Mouse (Mus musculus) layer of hippocampus, adult 2 months (tissue): ENCODE results near the gene Acadl. TPM values are rescaled to one million over a fixed set of nuclear protein-coding genes. Genes with fewer than 3 reads are reported as not detected.

ENCODE experiments used
- DNase-seq, 2 experiments: peaks; one replicate each; pipeline ENCODE4 v3.0.0; 2022; ENCODE audit warnings: low spot score in 2 of 2
- H3K27ac ChIP-seq: fragments of 200-600 bp; 2 replicates; pipeline ENCODE4 v1.8.1; 2022
- H3K4me3 ChIP-seq: fragments of 200-600 bp; 2 replicates; pipeline ENCODE4 v1.8.1; 2022; ENCODE audit warnings: mild to moderate bottlenecking
- CTCF ChIP-seq: fragments of 200-600 bp; conservative IDR thresholded peaks from 2 replicates; pipeline ENCODE4 v1.8.1; 2022; ENCODE audit warnings: antibody characterized with exemption, mild to moderate bottlenecking, moderate library complexity
- total RNA-seq, 2 experiments: library from RNA; stranded (reverse); gene quantifications; 2 replicates each; pipeline ENCODE4 v1.2.3; 2021

The Acadl gene
- total RNA-seq, 2 experiments from 2014 or later, result 31.7 to 33.0 TPM

DNA sequence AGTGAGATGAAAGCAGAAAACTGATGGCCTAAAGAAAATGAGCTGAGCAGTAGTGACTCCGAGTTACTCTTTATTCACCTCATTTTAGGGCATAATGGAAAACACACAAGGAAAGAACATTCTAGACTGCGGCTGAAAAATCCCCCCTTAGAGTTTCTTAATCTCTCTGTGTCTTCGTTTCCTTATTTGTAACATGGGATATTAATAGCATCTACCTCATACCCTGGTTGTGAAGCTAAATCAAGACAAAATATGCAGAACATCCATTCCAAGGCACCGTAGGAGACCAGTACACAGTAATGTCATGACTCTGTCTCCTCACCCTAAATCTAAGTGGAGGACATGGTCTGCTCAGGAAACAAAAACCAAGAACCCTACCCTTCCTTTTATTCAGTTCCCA is 2.6 kb upstream of the Acadl start:
- TF ChIP-seq CTCF, result no peak
- Histone ChIP-seq H3K4me3 (no peak overlapping the region), H3K27ac (no peak overlapping the region)
- no peak for DNase-seq

DNA sequence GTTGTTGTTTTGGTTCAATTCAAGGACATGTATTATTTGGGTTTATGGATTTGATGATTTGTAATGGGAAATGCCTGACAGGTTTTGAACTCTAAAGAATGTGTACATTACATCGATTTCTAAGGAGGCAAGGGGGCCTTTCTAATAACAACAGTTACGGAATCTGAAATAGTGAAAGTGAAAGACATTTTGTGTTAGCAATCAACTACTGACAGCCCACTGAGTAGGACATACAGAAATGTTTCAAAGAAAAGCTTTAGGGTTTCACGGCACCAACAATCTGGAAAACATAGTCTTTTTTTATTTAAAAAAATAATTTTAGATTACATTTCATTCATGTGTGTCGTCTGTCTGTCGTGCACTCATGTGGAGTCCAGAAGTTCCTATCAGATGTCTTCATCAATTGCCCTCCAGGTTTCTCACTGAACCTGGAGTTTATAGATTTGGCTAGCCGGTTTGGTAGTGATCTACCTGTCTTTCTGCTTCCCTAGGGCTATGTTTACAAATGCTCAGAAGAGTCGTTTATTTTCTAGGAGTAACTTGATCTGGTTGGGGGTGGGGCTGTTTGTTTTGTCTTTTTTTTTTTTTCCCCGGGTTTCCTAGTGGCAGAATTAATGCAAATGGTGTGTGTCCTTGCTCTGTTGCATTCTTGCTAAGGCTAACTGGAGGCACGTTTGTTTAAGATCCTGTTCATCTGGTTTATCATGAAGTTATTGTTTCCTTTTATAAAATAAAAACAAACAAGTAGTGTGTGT is 841 bp upstream of the Acadl start:
- H3K4me3 ChIP-seq, result peak overlapping the region; percentile 78
- H3K27ac ChIP-seq, result peak overlapping the region; percentile 88; the same call in 1 of the 2 replicates
- no peak for DNase-seq
- no peak for TF ChIP-seq CTCF

DNA sequence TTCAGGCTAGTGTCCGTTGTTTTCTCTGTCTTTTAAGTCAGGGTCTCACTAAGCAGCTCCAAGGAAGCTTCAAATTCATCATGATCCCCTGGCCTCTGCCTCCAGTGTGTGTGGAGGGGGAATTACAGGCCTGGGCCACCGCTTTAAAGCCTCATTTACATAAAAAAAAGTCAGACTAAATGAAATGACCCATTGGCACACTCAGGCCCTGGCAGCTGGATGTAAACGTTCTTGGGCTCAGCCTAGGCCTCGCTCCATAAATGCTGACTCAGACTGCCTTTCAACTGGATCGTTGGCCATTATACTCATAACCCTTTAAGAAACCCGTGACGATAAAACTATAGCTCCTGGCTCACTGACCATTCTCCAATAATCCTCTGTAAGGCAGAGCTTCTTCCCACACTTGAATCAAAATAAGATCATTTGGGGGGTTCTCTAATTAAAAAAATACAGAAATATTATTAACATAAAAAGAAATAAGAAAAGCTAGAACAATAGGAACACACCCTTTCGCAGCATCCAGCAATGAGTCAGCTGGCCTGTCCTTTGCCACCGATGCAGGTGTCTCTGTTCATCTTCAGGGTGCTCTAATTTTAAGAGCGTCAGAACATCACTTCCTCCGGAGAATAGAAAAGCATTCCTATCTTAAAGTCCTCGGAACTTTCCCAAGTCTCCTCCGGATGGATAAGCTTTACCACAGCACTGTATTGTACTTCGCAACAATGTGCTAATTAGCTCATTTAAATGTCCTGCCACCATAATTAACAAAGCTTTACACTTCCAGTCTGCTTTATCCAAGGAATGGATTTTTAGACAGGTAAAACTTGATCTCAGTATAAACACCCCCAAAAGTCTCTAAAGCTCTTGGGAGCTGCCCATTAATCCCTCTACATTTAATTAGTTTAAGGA is 1.1 kb downstream of the Acadl start:
- no peak for DNase-seq
- Histone ChIP-seq H3K4me3 (peak overlapping the region; percentile 78), H3K27ac (peak overlapping the region; percentile 88)
- TF ChIP-seq CTCF, result no peak

DNA sequence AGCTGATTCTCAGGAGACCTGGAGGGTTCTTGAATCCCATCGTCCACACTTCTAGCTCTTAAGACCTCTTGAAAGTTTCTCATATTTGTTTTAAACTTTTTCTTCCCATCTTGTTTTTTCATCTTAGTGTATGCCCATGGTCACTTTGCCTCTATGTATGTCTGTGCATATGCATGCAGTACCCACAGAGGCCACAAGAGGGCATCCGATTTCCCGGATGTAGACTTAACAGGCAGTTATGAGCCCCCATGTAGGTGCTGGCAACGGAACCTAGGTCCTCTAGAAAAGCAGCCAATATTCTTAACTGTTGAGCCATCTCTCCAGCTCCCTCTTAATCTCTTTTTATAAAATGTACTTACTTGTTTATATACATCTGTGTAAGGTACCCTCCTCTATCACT is 15.6 kb downstream of the Acadl start:
- TF ChIP-seq CTCF, result peak; percentile 68
- DNase-seq, result no peak
- H3K27ac ChIP-seq, result no peak overlapping the region
- H3K4me3 ChIP-seq, result no peak overlapping the region

DNA sequence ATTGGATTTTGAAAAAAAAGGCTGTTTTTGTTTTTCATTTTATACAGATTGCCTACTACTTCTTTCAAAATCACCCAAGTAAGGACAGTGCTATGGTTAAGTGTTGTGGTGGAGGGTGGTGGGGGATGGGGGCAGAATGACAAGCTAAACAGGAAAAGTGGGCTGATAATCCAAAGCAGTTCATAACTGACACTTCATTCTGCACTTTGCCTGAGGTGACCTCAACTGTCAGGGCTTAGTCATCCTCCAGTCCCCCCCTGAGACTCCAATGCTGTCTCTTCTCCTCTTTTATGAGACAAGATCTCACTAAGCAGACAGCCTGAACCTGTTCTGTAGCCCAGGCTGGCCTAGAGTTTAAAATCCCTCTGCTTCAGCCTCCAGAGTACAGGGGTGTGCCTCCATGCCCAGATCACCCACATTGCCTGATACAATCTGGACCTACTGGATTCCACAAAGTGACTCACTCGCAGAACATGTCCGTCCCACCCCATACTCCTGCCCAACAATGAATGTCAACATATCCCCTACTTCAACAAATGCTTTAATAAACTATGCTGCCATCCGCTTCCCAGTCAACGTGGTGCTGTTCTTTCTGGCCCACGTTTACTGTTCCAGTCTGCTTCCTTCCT is 17.3 kb downstream of the Acadl start:
- no peak for TF ChIP-seq CTCF
- DNase-seq, result no peak
- H3K27ac ChIP-seq, result no peak overlapping the region
- H3K4me3 ChIP-seq, result no peak overlapping the region

DNA sequence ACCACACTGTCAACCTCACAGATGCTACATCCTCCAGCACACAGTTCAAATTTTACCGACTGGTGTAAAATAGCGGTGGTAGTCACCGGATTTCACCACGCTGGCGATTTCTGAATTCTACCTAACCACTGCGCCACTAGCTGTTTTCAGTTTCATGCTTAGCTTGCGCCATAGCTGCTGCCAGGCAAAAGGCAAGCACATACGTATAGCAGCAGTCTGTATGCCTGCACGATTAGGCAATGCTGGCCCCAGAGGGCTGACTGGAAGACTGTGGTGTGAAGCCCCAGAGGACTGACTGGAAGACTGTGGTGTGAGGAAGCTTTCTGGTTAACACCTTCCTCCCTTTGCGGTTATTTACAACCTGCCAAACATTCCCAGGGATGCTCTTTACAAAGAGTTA is 21.1 kb downstream of the Acadl start:
- Histone ChIP-seq H3K4me3 (no peak overlapping the region), H3K27ac (no peak overlapping the region)
- no peak for DNase-seq
- TF ChIP-seq CTCF, result no peak

DNA sequence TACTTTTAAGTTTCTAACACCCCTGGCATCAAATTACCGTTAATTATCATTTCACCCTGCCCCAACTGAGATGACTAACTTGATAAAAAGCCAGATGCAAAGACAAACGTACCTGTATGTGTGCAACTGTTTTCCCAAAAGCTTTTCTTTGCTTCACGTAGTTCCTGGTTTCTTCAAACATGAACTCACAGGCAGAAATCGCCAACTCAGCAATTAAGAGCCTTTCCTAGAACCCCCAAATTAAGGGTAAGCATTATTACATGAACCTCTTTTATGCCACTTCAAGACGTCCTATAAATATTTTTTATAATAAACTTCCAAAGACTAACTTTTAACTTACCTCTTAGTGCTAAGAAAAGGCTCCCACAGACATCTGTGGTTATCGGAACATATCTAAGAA is 21.6 kb downstream of the Acadl start:
- no peak for DNase-seq
- Histone ChIP-seq H3K4me3 (no peak overlapping the region), H3K27ac (no peak overlapping the region)
- TF ChIP-seq CTCF, result no peak

DNA sequence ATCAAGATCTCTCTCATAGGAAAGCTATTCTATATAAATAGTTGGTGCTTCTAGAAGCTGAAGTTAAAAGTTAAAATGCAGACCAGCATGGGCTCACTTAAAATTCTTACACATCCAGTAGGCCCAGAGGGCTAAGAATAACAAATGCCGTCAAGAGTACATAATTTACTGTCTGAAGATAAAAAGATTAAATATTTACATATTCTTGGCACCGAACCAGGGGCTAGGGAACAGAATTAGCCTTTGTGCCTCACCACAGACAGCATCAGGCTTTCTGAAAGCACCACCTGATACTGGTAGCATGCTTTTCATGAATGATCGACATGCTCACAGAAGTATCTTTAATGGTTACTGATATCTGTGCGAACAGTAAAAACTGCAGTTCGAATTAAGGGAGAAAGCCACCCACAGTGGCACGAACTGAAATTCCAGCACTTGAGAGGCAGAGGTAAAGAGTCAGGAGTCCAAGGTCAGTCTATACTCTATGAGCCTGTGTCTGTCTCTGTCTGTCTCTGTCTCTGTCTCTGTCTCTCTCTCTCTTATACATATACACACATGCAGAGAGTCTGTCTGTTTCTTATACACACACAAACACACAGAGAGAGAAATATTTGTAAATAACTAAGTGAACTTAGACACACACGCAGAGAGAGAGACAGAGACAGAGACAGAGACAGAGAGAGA is 23.2 kb downstream of the Acadl start:
- DNase-seq, result no peak
- Histone ChIP-seq H3K4me3 (no peak overlapping the region), H3K27ac (no peak overlapping the region)
- TF ChIP-seq CTCF, result no peak

DNA sequence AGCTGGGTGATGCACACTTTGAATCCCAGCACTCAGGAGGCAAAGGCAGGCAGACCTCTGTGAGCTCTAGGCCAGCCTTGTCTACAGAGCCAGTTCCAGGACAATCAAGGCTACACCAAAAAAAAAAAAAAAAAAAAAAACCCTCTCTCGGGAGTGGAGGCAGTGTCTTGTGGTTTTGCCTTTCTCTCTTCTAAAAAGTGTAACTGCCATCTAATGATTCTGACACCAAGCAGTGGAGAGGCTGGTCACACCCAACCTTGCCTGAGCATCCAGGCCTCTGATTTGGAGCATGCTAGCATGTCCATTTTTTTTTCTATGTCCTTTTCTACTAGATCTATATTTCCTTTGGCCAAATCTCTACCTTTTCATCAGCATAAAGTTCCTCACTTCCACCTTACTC is 23.9 kb downstream of the Acadl start:
- DNase-seq, result no peak
- Histone ChIP-seq H3K4me3 (no peak overlapping the region), H3K27ac (no peak overlapping the region)
- TF ChIP-seq CTCF, result no peak

DNA sequence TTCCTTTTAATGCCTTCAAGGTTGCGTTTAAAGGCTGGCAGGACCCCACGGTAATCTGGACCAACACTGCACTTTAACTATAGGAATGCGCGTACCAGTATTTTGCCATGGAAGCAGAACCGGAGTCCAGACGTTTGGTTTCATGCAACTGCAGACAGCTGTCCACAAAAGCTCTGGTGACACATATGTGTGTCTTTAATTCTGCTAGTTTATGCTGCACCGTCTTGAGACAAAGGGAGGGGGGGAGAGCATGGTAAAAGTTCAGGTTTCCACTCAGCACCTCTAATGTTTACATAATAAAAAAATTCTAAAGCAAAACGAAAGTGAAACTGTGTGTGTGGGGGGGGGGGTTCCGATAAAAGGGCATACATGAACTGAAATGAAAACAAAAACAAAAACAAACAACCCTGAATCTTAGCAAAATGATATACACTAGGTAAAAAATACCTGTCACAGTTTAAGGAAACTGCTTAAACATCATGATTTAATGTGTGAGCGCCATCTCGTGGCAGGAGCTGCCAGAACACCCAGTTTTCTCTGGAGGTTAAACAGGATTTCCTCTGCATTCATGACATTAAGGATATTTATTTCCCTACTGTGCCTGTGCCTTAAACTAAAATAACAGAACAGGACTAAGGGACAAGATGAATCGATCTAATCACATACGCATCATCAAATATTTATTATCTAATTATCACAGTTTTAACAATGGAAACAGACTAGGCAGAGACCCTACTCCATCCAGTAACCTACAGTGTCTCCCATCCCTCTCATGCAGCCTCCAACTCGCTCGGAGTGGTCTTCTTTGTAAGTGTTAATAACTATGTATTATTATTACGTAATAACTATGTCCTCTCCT is 24.7 kb downstream of the Acadl start:
- peak; percentile 57 to 78 for DNase-seq
- TF ChIP-seq CTCF, result peak; percentile 91
- Histone ChIP-seq H3K4me3 (peak overlapping the region; percentile 34), H3K27ac (no peak overlapping the region)

DNA sequence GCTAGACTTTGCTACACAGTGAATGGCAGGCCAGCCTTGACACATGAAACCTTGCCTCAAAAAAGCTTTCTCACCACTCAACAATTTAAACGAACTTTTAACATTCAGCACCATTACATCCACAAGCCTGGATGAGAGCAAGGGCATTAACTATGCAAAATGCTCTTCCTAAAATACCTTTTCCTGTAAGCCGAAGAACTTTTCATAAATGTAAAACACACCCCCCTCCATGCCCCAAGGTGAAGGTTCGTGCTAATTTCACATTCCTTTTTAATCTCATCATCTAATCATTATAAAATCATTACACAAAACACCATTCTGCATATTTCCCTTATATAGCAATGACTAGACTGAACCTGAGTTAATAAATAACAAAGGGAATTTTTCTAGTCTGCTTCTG is 25.9 kb downstream of the Acadl start:
- Histone ChIP-seq H3K27ac (no peak overlapping the region), H3K4me3 (no peak overlapping the region)
- DNase-seq, result no peak
- no peak for TF ChIP-seq CTCF

DNA sequence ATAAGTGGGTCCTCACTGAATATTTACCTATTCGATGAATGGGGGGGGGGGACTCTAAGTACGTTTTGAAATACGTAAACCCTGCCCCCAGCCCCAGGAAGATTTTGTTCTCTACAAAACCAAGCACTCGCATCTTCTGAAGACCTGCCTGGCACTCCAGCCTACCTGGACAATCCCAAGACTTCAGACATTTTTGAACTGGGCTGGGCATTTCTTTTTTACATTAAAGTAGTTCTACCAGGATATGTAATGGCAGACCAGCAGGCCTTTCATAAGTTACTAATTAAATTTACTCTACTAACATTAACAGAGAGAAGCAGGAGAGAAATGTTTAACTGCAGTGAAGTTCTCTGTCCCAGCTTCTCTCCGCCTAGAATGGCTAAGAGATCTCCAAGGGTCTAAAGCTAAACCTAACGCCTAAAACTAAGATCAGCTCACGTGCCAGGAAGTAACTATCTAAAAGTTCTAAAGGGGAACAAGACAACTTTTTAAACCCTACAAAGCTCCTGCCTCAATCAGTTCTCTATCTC is 30.4 kb downstream of the Acadl start:
- no peak for TF ChIP-seq CTCF
- DNase-seq, result no peak
- Histone ChIP-seq H3K4me3 (no peak overlapping the region), H3K27ac (no peak overlapping the region)
